Mouse (Mus musculus): Measurements from ENCODE around the gene Pcsk5. TPM values are rescaled to one million over a fixed set of nuclear protein-coding genes. Genes with fewer than 3 reads are reported as not detected.
A peak's percentile ranks its signal among the peaks of the same experiment; 100 is the strongest.

Gene Pcsk5
- polyA plus RNA-seq, 1 experiment, result 1.2 TPM

DNA sequence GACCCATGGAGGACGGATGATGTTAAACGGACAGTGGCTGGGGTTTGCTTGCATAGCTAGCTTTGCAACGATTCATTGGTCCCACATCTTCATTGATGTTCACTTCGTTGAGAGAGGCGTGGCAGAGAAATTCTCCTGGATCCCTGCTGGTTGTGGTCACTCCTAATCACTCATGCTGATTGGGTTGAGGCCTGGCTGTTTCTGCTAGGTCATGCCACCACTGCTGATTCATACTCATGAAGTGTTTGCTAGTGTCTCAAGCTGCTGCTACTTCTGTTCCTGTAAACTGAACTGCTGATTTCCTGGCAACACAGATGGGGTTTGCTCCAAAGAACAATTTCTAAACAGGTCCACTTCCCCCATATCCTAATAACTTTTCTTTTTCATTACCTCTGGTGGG is 430.6 kb downstream of the Pcsk5 start:
- H3K27me3 ChIP-seq (ENCODE audit: control insufficient read depth, insufficient read depth, low read length), result no peaks in the 10 kb centered on the region
- no peak for DNase-seq (ENCODE audit: low read depth in 1 of 2, low spot score in 2 of 2)
- TF ChIP-seq CTCF (IDR thresholded peaks at IDR 0.05; ENCODE audit: extremely low read depth, insufficient read depth, insufficient read length, insufficient replicate concordance) (no peak), POLR2A (IDR thresholded peaks at IDR 0.05; ENCODE audit: low read depth, low read length) (no peak)
- H3K4me1 ChIP-seq (ENCODE audit: control insufficient read depth, insufficient read depth, insufficient read length), result no peaks in the 10 kb centered on the region
- H3K36me3 ChIP-seq (ENCODE audit: control insufficient read depth, insufficient read depth, low read length), result no peaks in the 10 kb centered on the region
- 90% methylated on average over 5 of the region's 5 CpGs for WGBS
- H3K4me3 ChIP-seq (ENCODE audit: extremely low read depth, insufficient read depth, insufficient read length), result no peak overlapping the region
- H3K27ac ChIP-seq (ENCODE audit: insufficient read depth, low read length), result no peak overlapping the region

- Histone ChIP-seq H3K27me3 (ENCODE audit: control insufficient read depth, insufficient read depth, low read length) (no peaks in the 10 kb centered on the region), H3K4me1 (ENCODE audit: control insufficient read depth, insufficient read depth, insufficient read length) (no peaks in the 10 kb centered on the region), H3K27ac (ENCODE audit: insufficient read depth, low read length) (no peak overlapping the region), H3K4me3 (ENCODE audit: extremely low read depth, insufficient read depth, insufficient read length) (no peak overlapping the region), H3K36me3 (ENCODE audit: control insufficient read depth, insufficient read depth, low read length) (peaks cover 13% of the 10 kb centered on the region)
- TF ChIP-seq POLR2A (IDR thresholded peaks at IDR 0.05; ENCODE audit: low read depth, low read length) (no peak), CTCF (IDR thresholded peaks at IDR 0.05; ENCODE audit: extremely low read depth, insufficient read depth, insufficient read length, insufficient replicate concordance) (no peak)
- 91% methylated on average over 4 of the region's 4 CpGs for WGBS
- no peak for DNase-seq (ENCODE audit: low read depth in 1 of 2, low spot score in 2 of 2)
Measured at GRCm38 (mm10) chr19:17403175-17403574, 434.3 kb downstream of the Pcsk5 start.

GRCm38 (mm10) chr19:17400571-17400970 is 436.9 kb downstream of the Pcsk5 start:
- no peak overlapping the region for H3K27ac ChIP-seq (ENCODE audit: insufficient read depth, low read length)
- H3K4me1 ChIP-seq (ENCODE audit: control insufficient read depth, insufficient read depth, insufficient read length), result peaks cover 2% of the 10 kb centered on the region; the same call in 1 of the 2 replicates
- TF ChIP-seq CTCF (IDR thresholded peaks at IDR 0.05; ENCODE audit: extremely low read depth, insufficient read depth, insufficient read length, insufficient replicate concordance), result no peak
- no peak for TF ChIP-seq POLR2A (IDR thresholded peaks at IDR 0.05; ENCODE audit: low read depth, low read length)
- no peak for DNase-seq (ENCODE audit: low read depth in 1 of 2, low spot score in 2 of 2)
- H3K27me3 ChIP-seq (ENCODE audit: control insufficient read depth, insufficient read depth, low read length), result no peaks in the 10 kb centered on the region
- peaks cover 16% of the 10 kb centered on the region for H3K36me3 ChIP-seq (ENCODE audit: control insufficient read depth, insufficient read depth, low read length)
- 92% methylated on average over 4 of the region's 4 CpGs for WGBS
- no peak overlapping the region for H3K4me3 ChIP-seq (ENCODE audit: extremely low read depth, insufficient read depth, insufficient read length)

DNA sequence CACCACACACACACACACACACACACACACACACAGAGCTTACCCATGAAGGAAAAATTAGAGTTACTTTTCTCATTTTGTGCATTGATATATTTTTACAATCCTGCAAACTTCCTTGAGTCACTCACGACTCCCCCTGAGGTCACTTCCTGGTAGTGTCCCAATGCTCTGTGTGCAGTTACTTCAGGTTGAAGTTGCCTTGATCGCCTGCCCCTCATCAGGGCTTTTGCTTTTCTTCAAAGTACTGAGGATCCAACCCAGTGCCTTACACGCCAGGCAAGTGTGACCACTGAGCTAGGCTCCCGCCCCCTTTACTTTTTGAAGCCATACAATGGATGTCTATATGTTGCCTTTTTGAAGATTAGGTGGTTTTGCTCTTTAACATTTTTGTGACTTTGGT is 437.5 kb downstream of the Pcsk5 start:
- Histone ChIP-seq H3K4me1 (ENCODE audit: control insufficient read depth, insufficient read depth, insufficient read length) (peaks cover 5% of the 10 kb centered on the region), H3K27ac (ENCODE audit: insufficient read depth, low read length) (no peak overlapping the region), H3K36me3 (ENCODE audit: control insufficient read depth, insufficient read depth, low read length) (peaks cover 16% of the 10 kb centered on the region), H3K4me3 (ENCODE audit: extremely low read depth, insufficient read depth, insufficient read length) (no peak overlapping the region), H3K27me3 (ENCODE audit: control insufficient read depth, insufficient read depth, low read length) (no peaks in the 10 kb centered on the region)
- no peak for DNase-seq (ENCODE audit: low read depth in 1 of 2, low spot score in 2 of 2)
- TF ChIP-seq POLR2A (IDR thresholded peaks at IDR 0.05; ENCODE audit: low read depth, low read length), result no peak
- no peak for TF ChIP-seq CTCF (IDR thresholded peaks at IDR 0.05; ENCODE audit: extremely low read depth, insufficient read depth, insufficient read length, insufficient replicate concordance)
- WGBS, result 89% methylated on average over 4 of the region's 4 CpGs

GRCm38 (mm10) chr19:17397922-17398321 is 439.5 kb downstream of the Pcsk5 start:
- Histone ChIP-seq H3K4me3 (ENCODE audit: extremely low read depth, insufficient read depth, insufficient read length) (no peak overlapping the region), H3K4me1 (ENCODE audit: control insufficient read depth, insufficient read depth, insufficient read length) (peaks cover 8% of the 10 kb centered on the region), H3K27ac (ENCODE audit: insufficient read depth, low read length) (no peak overlapping the region), H3K36me3 (ENCODE audit: control insufficient read depth, insufficient read depth, low read length) (peaks cover 16% of the 10 kb centered on the region), H3K27me3 (ENCODE audit: control insufficient read depth, insufficient read depth, low read length) (no peaks in the 10 kb centered on the region)
- WGBS, result 80% methylated on average over 5 of the region's 5 CpGs
- no peak for TF ChIP-seq CTCF (IDR thresholded peaks at IDR 0.05; ENCODE audit: extremely low read depth, insufficient read depth, insufficient read length, insufficient replicate concordance)
- TF ChIP-seq POLR2A (IDR thresholded peaks at IDR 0.05; ENCODE audit: low read depth, low read length), result no peak
- no peak for DNase-seq (ENCODE audit: low read depth in 1 of 2, low spot score in 2 of 2)

DNA sequence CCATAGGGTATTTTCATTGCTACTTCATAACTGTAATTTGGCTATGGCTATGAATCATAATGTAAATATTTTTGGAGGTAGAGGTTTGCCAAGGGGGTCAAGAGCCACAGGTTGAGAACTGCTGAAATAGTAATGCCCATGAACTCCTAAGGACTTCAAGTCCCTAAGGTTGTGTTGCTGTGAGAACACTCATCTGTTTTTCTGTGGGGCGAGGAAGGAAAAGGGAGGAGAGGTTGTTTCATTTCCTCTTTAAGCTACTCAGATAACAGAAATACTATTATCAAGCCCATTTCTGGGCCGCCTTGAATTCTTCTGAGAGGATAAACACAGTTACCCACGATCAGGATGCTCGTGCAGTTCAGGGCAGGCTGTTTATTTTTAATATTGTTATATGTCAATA is 440.6 kb downstream of the Pcsk5 start:
- peaks cover 16% of the 10 kb centered on the region for H3K36me3 ChIP-seq (ENCODE audit: control insufficient read depth, insufficient read depth, low read length)
- no peak overlapping the region; the same call in 1 of the 2 replicates for H3K27ac ChIP-seq (ENCODE audit: insufficient read depth, low read length)

GRCm38 (mm10) chr19:17393841-17394591 is 443.4 kb downstream of the Pcsk5 start, which contains the start of gene Rfk:
Rfk (plus strand) TSS chr19:17394043.
- H3K36me3 ChIP-seq (ENCODE audit: control insufficient read depth, insufficient read depth, low read length), result peaks cover 9% of the 10 kb centered on the region
- peak; percentile 78 to 93 for DNase-seq (ENCODE audit: low read depth in 1 of 2, low spot score in 2 of 2)
- under 1% methylated on average over 82 of the region's 83 CpGs for WGBS
- TF ChIP-seq POLR2A (IDR thresholded peaks at IDR 0.05; ENCODE audit: low read depth, low read length), result peak; percentile 85
- no peak for TF ChIP-seq CTCF (IDR thresholded peaks at IDR 0.05; ENCODE audit: extremely low read depth, insufficient read depth, insufficient read length, insufficient replicate concordance)
- H3K4me1 ChIP-seq (ENCODE audit: control insufficient read depth, insufficient read depth, insufficient read length), result peaks cover 8% of the 10 kb centered on the region
- peak within 1 kb of the TSS; percentile 59 for H3K27ac ChIP-seq (ENCODE audit: insufficient read depth, low read length)
- peak within 1 kb of the TSS; percentile 96 for H3K4me3 ChIP-seq (ENCODE audit: extremely low read depth, insufficient read depth, insufficient read length)
- no peaks in the 10 kb centered on the region for H3K27me3 ChIP-seq (ENCODE audit: control insufficient read depth, insufficient read depth, low read length)

More for the DNA sequence above, 440.6 kb downstream of the Pcsk5 start:
- no peak for DNase-seq (ENCODE audit: low read depth in 1 of 2, low spot score in 2 of 2)
- no peak for TF ChIP-seq CTCF (IDR thresholded peaks at IDR 0.05; ENCODE audit: extremely low read depth, insufficient read depth, insufficient read length, insufficient replicate concordance)
- TF ChIP-seq POLR2A (IDR thresholded peaks at IDR 0.05; ENCODE audit: low read depth, low read length), result no peak
- Histone ChIP-seq H3K4me1 (ENCODE audit: control insufficient read depth, insufficient read depth, insufficient read length) (peaks cover 8% of the 10 kb centered on the region), H3K4me3 (ENCODE audit: extremely low read depth, insufficient read depth, insufficient read length) (no peak overlapping the region), H3K27me3 (ENCODE audit: control insufficient read depth, insufficient read depth, low read length) (no peaks in the 10 kb centered on the region)
- WGBS, result 18% methylated on average over 4 of the region's 4 CpGs
